Mouse (Mus musculus): ENCODE data around the gene Slc25a29. TPM values are rescaled to one million over a fixed set of nuclear protein-coding genes. Genes with fewer than 3 reads are reported as not detected.

Gene Slc25a29
- polyA plus RNA-seq, 1 experiment = 12.7 TPM

GRCm38 (mm10) chr12:108820461-108820860, 15.2 kb downstream of the Slc25a29 start:
- Histone ChIP-seq H3K4me3 (ENCODE audit: insufficient read depth, low read depth, low read length) (no peak overlapping the region), H3K4me1 (ENCODE audit: control insufficient read depth, insufficient read depth, low read length) (no peaks in the 10 kb centered on the region), H3K27ac (ENCODE audit: insufficient read depth, low read depth, low read length) (no peak overlapping the region), H3K36me3 (ENCODE audit: control insufficient read depth, insufficient read depth, low read length) (no peaks in the 10 kb centered on the region; the same call in 1 of the 2 replicates), H3K27me3 (replicated peaks; ENCODE audit: control insufficient read depth, insufficient read depth, low read length) (no peaks in the 10 kb centered on the region)
- DNase-seq = no peak
- WGBS = 92% methylated on average over 4 of the region's 4 CpGs
- TF ChIP-seq CTCF (conservative IDR thresholded peaks at IDR 0.05; ENCODE audit: insufficient read depth, insufficient read length, low read depth, low read length) = no peak

DNA sequence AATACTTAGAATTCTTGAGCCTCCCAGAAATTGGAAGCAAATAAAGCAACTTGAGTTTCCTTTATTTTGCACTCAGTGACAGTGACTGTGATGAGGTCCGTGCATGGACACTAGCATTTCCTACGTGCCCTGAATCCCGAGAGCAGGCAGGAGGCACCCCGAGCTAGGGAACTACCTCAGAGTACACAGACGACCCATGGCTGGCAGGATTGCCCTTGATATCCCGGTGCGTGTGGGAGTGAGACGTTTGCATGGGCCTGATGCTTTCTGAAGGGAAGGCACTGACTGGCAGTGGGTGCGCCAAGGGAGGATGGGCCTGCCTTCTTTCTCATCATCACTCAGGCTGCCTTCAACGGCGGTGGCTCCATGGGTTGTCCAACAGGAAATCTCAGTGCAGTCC, 19.1 kb downstream of the Slc25a29 start:
- WGBS = 54% methylated on average over 11 of the region's 11 CpGs

DNA sequence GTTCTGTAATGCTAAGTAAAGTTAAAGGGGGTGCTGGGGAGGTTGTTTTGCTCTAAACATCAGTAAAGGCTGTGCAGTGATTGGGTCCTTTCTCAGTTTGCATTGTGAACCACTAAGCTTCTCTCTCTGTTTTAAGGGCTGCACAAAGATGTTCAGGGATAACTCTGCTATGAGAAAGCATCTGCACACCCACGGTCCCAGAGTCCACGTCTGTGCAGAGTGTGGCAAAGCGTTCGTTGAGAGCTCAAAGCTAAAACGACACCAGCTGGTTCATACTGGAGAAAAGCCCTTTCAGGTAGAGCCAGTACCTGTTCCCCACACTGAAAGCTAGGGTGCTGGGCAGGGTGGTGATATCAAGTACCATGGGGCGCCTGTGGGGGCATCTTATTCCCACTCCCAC, 21.2 kb downstream of the Slc25a29 start:
- Histone ChIP-seq H3K36me3 (ENCODE audit: control insufficient read depth, insufficient read depth, low read length) (no peaks in the 10 kb centered on the region; the same call in 1 of the 2 replicates), H3K4me3 (ENCODE audit: insufficient read depth, low read depth, low read length) (no peak overlapping the region), H3K27ac (ENCODE audit: insufficient read depth, low read depth, low read length) (no peak overlapping the region), H3K27me3 (replicated peaks; ENCODE audit: control insufficient read depth, insufficient read depth, low read length) (no peaks in the 10 kb centered on the region), H3K4me1 (ENCODE audit: control insufficient read depth, insufficient read depth, low read length) (peaks cover 3% of the 10 kb centered on the region; the same call in 1 of the 2 replicates)
- TF ChIP-seq POLR2A (IDR thresholded peaks at IDR 0.05; ENCODE audit: low read depth, low read length) = no peak
- TF ChIP-seq CTCF (conservative IDR thresholded peaks at IDR 0.05; ENCODE audit: insufficient read depth, insufficient read length, low read depth, low read length) = no peak
- DNase-seq = no peak
- 72% methylated on average over 6 of the region's 6 CpGs for WGBS

More for the DNA sequence above, 19.1 kb downstream of the Slc25a29 start:
- no peaks in the 10 kb centered on the region for H3K4me1 ChIP-seq (ENCODE audit: control insufficient read depth, insufficient read depth, low read length)
- no peak for DNase-seq
- H3K36me3 ChIP-seq (ENCODE audit: control insufficient read depth, insufficient read depth, low read length) = no peaks in the 10 kb centered on the region; the same call in 1 of the 2 replicates
- no peak overlapping the region for H3K27ac ChIP-seq (ENCODE audit: insufficient read depth, low read depth, low read length)
- no peaks in the 10 kb centered on the region for H3K27me3 ChIP-seq (replicated peaks; ENCODE audit: control insufficient read depth, insufficient read depth, low read length)
- no peak overlapping the region for H3K4me3 ChIP-seq (ENCODE audit: insufficient read depth, low read depth, low read length)
- TF ChIP-seq POLR2A (IDR thresholded peaks at IDR 0.05; ENCODE audit: low read depth, low read length) = no peak
- TF ChIP-seq CTCF (conservative IDR thresholded peaks at IDR 0.05; ENCODE audit: insufficient read depth, insufficient read length, low read depth, low read length) = no peak

DNA sequence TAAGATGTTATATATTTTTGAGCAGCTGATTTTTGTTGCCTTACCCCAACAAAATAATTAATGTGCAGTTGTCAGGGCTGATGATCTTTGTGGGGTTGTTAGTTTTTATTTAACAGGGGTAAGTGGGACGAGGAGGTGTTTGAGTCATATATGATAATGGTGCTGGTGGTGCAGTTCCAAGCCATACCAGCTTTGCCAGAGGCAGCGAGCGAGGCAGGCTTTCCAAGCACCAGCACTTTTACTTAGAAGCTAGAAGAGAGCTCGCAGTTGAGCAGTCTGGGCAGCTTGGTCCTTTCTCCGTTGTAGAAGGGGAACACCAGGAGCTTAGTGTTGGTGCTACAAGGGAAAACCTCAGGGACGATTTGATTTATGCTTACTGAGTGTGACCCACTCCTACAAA, 23.2 kb downstream of the Slc25a29 start:
- Histone ChIP-seq H3K27ac (ENCODE audit: insufficient read depth, low read depth, low read length) (no peak overlapping the region), H3K4me3 (ENCODE audit: insufficient read depth, low read depth, low read length) (no peak overlapping the region), H3K4me1 (ENCODE audit: control insufficient read depth, insufficient read depth, low read length) (peaks cover 3% of the 10 kb centered on the region; the same call in 1 of the 2 replicates), H3K36me3 (ENCODE audit: control insufficient read depth, insufficient read depth, low read length) (no peaks in the 10 kb centered on the region; the same call in 1 of the 2 replicates), H3K27me3 (replicated peaks; ENCODE audit: control insufficient read depth, insufficient read depth, low read length) (no peaks in the 10 kb centered on the region)
- DNase-seq = no peak
- TF ChIP-seq POLR2A (IDR thresholded peaks at IDR 0.05; ENCODE audit: low read depth, low read length) = no peak
- no peak for TF ChIP-seq CTCF (conservative IDR thresholded peaks at IDR 0.05; ENCODE audit: insufficient read depth, insufficient read length, low read depth, low read length)
- 57% methylated on average over 6 of the region's 6 CpGs for WGBS

GRCm38 (mm10) chr12:108811133-108811532, 24.6 kb downstream of the Slc25a29 start:
- Histone ChIP-seq H3K36me3 (ENCODE audit: control insufficient read depth, insufficient read depth, low read length) (no peaks in the 10 kb centered on the region), H3K27me3 (replicated peaks; ENCODE audit: control insufficient read depth, insufficient read depth, low read length) (no peaks in the 10 kb centered on the region), H3K27ac (ENCODE audit: insufficient read depth, low read depth, low read length) (no peak overlapping the region), H3K4me1 (ENCODE audit: control insufficient read depth, insufficient read depth, low read length) (peaks cover 3% of the 10 kb centered on the region; the same call in 1 of the 2 replicates), H3K4me3 (ENCODE audit: insufficient read depth, low read depth, low read length) (no peak overlapping the region)
- WGBS = 14% methylated on average over 2 of the region's 2 CpGs
- peak; percentile 58 for DNase-seq
- TF ChIP-seq POLR2A (IDR thresholded peaks at IDR 0.05; ENCODE audit: low read depth, low read length) = no peak
- TF ChIP-seq CTCF (conservative IDR thresholded peaks at IDR 0.05; ENCODE audit: insufficient read depth, insufficient read length, low read depth, low read length) = peak; percentile 52

DNA sequence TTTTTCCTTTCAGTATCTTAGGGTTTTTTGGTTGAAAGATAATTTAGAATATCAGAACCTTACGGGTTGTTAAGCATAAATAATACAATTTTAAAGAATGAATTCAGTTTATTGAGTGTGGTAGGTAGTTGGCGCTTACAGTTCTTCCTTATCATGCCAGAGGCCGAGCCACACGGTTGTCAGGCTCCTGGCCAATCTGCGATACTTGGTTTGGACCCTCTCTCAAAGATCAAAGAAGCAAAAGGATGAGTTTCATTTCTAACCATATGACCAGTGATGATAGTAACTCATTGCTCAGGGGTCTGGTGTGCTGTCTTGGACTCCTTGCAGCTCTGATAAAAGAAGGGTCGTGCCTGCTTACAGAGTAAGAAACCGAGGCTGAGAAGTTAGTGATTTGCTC, 25.4 kb downstream of the Slc25a29 start:
- no peak for TF ChIP-seq POLR2A (IDR thresholded peaks at IDR 0.05; ENCODE audit: low read depth, low read length)
- no peak for TF ChIP-seq CTCF (conservative IDR thresholded peaks at IDR 0.05; ENCODE audit: insufficient read depth, insufficient read length, low read depth, low read length)
- no peak for DNase-seq
- 75% methylated on average over 7 of the region's 7 CpGs for WGBS
- Histone ChIP-seq H3K27ac (ENCODE audit: insufficient read depth, low read depth, low read length) (no peak overlapping the region), H3K36me3 (ENCODE audit: control insufficient read depth, insufficient read depth, low read length) (no peaks in the 10 kb centered on the region), H3K4me3 (ENCODE audit: insufficient read depth, low read depth, low read length) (no peak overlapping the region), H3K4me1 (ENCODE audit: control insufficient read depth, insufficient read depth, low read length) (peaks cover 3% of the 10 kb centered on the region; the same call in 1 of the 2 replicates), H3K27me3 (replicated peaks; ENCODE audit: control insufficient read depth, insufficient read depth, low read length) (no peaks in the 10 kb centered on the region)

DNA sequence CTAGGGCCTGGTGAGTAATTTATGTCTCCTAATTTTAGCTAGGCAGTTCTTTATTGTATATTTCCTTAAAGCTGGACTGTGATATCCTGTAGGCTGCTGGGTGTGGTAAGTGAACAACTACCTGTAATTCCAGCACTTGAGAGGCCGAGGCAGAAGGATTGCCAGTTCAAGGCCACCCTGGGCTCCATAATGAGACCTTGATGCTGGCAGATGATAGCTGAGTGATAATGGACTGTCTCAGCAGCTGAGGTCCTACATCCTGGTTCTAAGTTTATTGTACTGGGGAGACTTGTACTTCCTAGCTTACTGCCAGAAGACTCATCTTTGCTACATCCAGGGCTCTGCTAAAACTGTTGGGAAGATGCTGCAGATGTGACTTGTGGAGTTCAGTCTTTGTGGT, 25.9 kb downstream of the Slc25a29 start:
- DNase-seq = no peak
- Histone ChIP-seq H3K4me1 (ENCODE audit: control insufficient read depth, insufficient read depth, low read length) (peaks cover 3% of the 10 kb centered on the region; the same call in 1 of the 2 replicates), H3K27ac (ENCODE audit: insufficient read depth, low read depth, low read length) (no peak overlapping the region), H3K4me3 (ENCODE audit: insufficient read depth, low read depth, low read length) (no peak overlapping the region), H3K27me3 (replicated peaks; ENCODE audit: control insufficient read depth, insufficient read depth, low read length) (no peaks in the 10 kb centered on the region), H3K36me3 (ENCODE audit: control insufficient read depth, insufficient read depth, low read length) (no peaks in the 10 kb centered on the region)
- TF ChIP-seq POLR2A (IDR thresholded peaks at IDR 0.05; ENCODE audit: low read depth, low read length) (no peak), CTCF (conservative IDR thresholded peaks at IDR 0.05; ENCODE audit: insufficient read depth, insufficient read length, low read depth, low read length) (no peak)
- 64% methylated on average over 1 of the region's 1 CpGs for WGBS

Data from kidney, adult 2 months (tissue).